Mouse (Mus musculus) heart, embryonic 16.5 days (tissue): ENCODE measurements around the gene Neil3. TPM values are rescaled to one million over a fixed set of nuclear protein-coding genes. Genes with fewer than 3 reads are reported as not detected.

ENCODE experiments used
- ATAC-seq: fragments of 200-750 bp; cut with Nextera tagmentation; replicated peaks from 2 replicates; pipeline ENCODE4 v1.8.0; 2017; ENCODE audit warnings: moderate number of reproducible peaks; ENCODE audit not compliant: insufficient read depth, low FRiP score; ENCODE audit errors: extremely low read depth
- H3K27ac ChIP-seq: fragments of 300-500 bp; sonication (generic); 2 replicates; pipeline ENCODE4 v1.5.1; 2014; ENCODE audit warnings: mild to moderate bottlenecking, low read length, control low read depth, moderate library complexity
- H3K27me3 ChIP-seq: fragments of 300-500 bp; sonication (generic); 2 replicates; pipeline ENCODE4 v1.6.1; 2014; ENCODE audit warnings: low read length, mixed read lengths; ENCODE audit not compliant: control insufficient read depth, insufficient read depth
- H3K36me3 ChIP-seq: fragments of 300-500 bp; sonication (generic); 2 replicates; pipeline ENCODE4 v1.6.1; 2014; ENCODE audit not compliant: control insufficient read depth, insufficient read depth
- H3K4me1 ChIP-seq: fragments of 300-500 bp; sonication (generic); 2 replicates; pipeline ENCODE4 v1.6.1; 2014; ENCODE audit warnings: low read length, mixed read lengths; ENCODE audit not compliant: control insufficient read depth, insufficient read depth
- H3K4me2 ChIP-seq: fragments of 300-500 bp; sonication (generic); 2 replicates; pipeline ENCODE4 v1.6.1; 2014; ENCODE audit warnings: low read depth, mild to moderate bottlenecking, control low read depth, low read length
- H3K4me3 ChIP-seq: fragments of 300-500 bp; sonication (generic); 2 replicates; pipeline ENCODE4 v1.5.1; 2014; ENCODE audit warnings: mild to moderate bottlenecking, control low read depth, low read length
- H3K9ac ChIP-seq: fragments of 300-500 bp; sonication (generic); 2 replicates; pipeline ENCODE4 v1.6.1; 2014; ENCODE audit warnings: low read length, control low read depth
- H3K9me3 ChIP-seq: fragments of 300-500 bp; sonication (generic); replicated peaks from 2 replicates; pipeline ENCODE4 v1.6.1; 2016; ENCODE audit warnings: low read length; ENCODE audit not compliant: control insufficient read depth
- WGBS: fragments of 180-500 bp; shearing (Covaris S2); extraction: QIAGEN DNeasy Blood & Tissue Kit; methylation state at CpG from one replicate; pipeline ENCODE4 v1.1.7; 2014; 5-methylcytosine and 5-hydroxymethylcytosine counted together
- polyA plus RNA-seq: library from polyadenylated mRNA; unstranded; fragments of >200 nt; fragmentation: Nextera tagmentation; extraction: Ambion mirVana; gene quantifications from 2 replicates; pipeline ENCODE4 v1.2.1, GENCODE M21; 2015

Gene Neil3
- polyA plus RNA-seq = 23.9 and 26.4 TPM in 2 replicates

- Histone ChIP-seq H3K4me2 (peak within 1 kb of the TSS; percentile 87), H3K4me1 (peaks cover 13% of the 10 kb centered on the region), H3K4me3 (peak within 1 kb of the TSS; percentile 76), H3K9me3 (no peaks in the 10 kb centered on the region), H3K36me3 (no peaks in the 10 kb centered on the region), H3K9ac (peak within 1 kb of the TSS; percentile 75), H3K27ac (no peak within 1 kb of the TSS), H3K27me3 (no peaks in the 10 kb centered on the region)
- WGBS = 1% methylated on average over 26 of the region's 26 CpGs
- peak; percentile 99 for ATAC-seq
Measured at GRCm38 (mm10) chr8:53638495-53639171, at the start of gene Neil3. Gene Neil3 (minus strand): TSS chr8:53639065.

- peaks cover 4% of the 10 kb centered on the region for H3K9me3 ChIP-seq
- H3K4me2 ChIP-seq = no peak overlapping the region
- 30% methylated on average over 12 of the region's 12 CpGs for WGBS
- no peak for ATAC-seq
- no peaks in the 10 kb centered on the region for H3K36me3 ChIP-seq
- no peaks in the 10 kb centered on the region for H3K4me1 ChIP-seq
- H3K9ac ChIP-seq = no peak overlapping the region
- H3K27ac ChIP-seq = no peak overlapping the region
- no peak overlapping the region for H3K4me3 ChIP-seq
- no peaks in the 10 kb centered on the region for H3K27me3 ChIP-seq
Measured at GRCm38 (mm10) chr8:53680846-53681245, 42.0 kb upstream of the Neil3 start.

GRCm38 (mm10) chr8:53663946-53664345 is 25.1 kb upstream of the Neil3 start:
- 27% methylated on average over 4 of the region's 4 CpGs for WGBS
- no peaks in the 10 kb centered on the region for H3K27me3 ChIP-seq
- ATAC-seq = no peak

GRCm38 (mm10) chr8:53661436-53661835 is 22.6 kb upstream of the Neil3 start:
- no peaks in the 10 kb centered on the region for H3K36me3 ChIP-seq
- H3K9ac ChIP-seq = no peak overlapping the region
- ATAC-seq = no peak
- H3K4me3 ChIP-seq = no peak overlapping the region
- no peaks in the 10 kb centered on the region for H3K27me3 ChIP-seq
- no peak overlapping the region for H3K4me2 ChIP-seq
- H3K9me3 ChIP-seq = no peaks in the 10 kb centered on the region
- WGBS = 63% methylated on average over 3 of the region's 3 CpGs
- H3K4me1 ChIP-seq = no peaks in the 10 kb centered on the region
- no peak overlapping the region for H3K27ac ChIP-seq

More at GRCm38 (mm10) chr8:53663946-53664345, 25.1 kb upstream of the Neil3 start:
- H3K9ac ChIP-seq = no peak overlapping the region
- no peaks in the 10 kb centered on the region for H3K4me1 ChIP-seq
- no peak overlapping the region for H3K27ac ChIP-seq
- H3K36me3 ChIP-seq = no peaks in the 10 kb centered on the region
- H3K4me2 ChIP-seq = no peak overlapping the region
- H3K9me3 ChIP-seq = no peaks in the 10 kb centered on the region
- no peak overlapping the region for H3K4me3 ChIP-seq

- no peak for ATAC-seq
- no peak overlapping the region for H3K4me2 ChIP-seq
- WGBS = 75% methylated on average over 4 of the region's 4 CpGs
Measured at GRCm38 (mm10) chr8:53630618-53631017, 8.2 kb downstream of the Neil3 start.

GRCm38 (mm10) chr8:53628864-53629415 is 9.9 kb downstream of the Neil3 start:
- Histone ChIP-seq H3K27ac (no peak overlapping the region), H3K36me3 (0 out of 2 replicates have a peak, but pooled peaks cover 4% of the 10 kb centered on the region), H3K9ac (no peak overlapping the region), H3K9me3 (peaks cover 7% of the 10 kb centered on the region), H3K4me1 (no peaks in the 10 kb centered on the region), H3K4me2 (no peak overlapping the region), H3K4me3 (no peak overlapping the region), H3K27me3 (no peaks in the 10 kb centered on the region)
- no peak for ATAC-seq
- WGBS = 89% methylated on average over 4 of the region's 4 CpGs

More at GRCm38 (mm10) chr8:53630618-53631017, 8.2 kb downstream of the Neil3 start:
- H3K9me3 ChIP-seq = peaks cover 7% of the 10 kb centered on the region
- H3K36me3 ChIP-seq = 0 out of 2 replicates have a peak, but pooled peaks cover 4% of the 10 kb centered on the region
- no peak overlapping the region for H3K4me3 ChIP-seq
- H3K27me3 ChIP-seq = no peaks in the 10 kb centered on the region
- no peak overlapping the region for H3K27ac ChIP-seq
- no peaks in the 10 kb centered on the region for H3K4me1 ChIP-seq
- H3K9ac ChIP-seq = no peak overlapping the region

GRCm38 (mm10) chr8:53623425-53623824 is 15.4 kb downstream of the Neil3 start:
- no peak for ATAC-seq
- Histone ChIP-seq H3K27ac (no peak overlapping the region), H3K36me3 (peaks cover 6% of the 10 kb centered on the region; the same call in 1 of the 2 replicates), H3K4me3 (no peak overlapping the region), H3K9ac (no peak overlapping the region), H3K4me2 (no peak overlapping the region), H3K4me1 (no peaks in the 10 kb centered on the region), H3K9me3 (peaks cover 7% of the 10 kb centered on the region), H3K27me3 (no peaks in the 10 kb centered on the region)
- 80% methylated on average over 3 of the region's 3 CpGs for WGBS

- WGBS = 94% methylated on average over 3 of the region's 3 CpGs
- Histone ChIP-seq H3K4me2 (no peak overlapping the region), H3K9ac (no peak overlapping the region), H3K4me1 (no peaks in the 10 kb centered on the region), H3K4me3 (no peak overlapping the region), H3K9me3 (no peaks in the 10 kb centered on the region), H3K27ac (no peak overlapping the region), H3K27me3 (no peaks in the 10 kb centered on the region), H3K36me3 (peaks cover 2% of the 10 kb centered on the region; the same call in 1 of the 2 replicates)
- ATAC-seq = no peak
Measured at GRCm38 (mm10) chr8:53619196-53619595, 19.7 kb downstream of the Neil3 start.

GRCm38 (mm10) chr8:53614288-53614646 is 24.6 kb downstream of the Neil3 start:
- H3K4me2 ChIP-seq = no peak overlapping the region
- no peak for ATAC-seq
- H3K27ac ChIP-seq = no peak overlapping the region
- 87% methylated on average over 8 of the region's 8 CpGs for WGBS
- no peak overlapping the region for H3K4me3 ChIP-seq
- H3K36me3 ChIP-seq = no peaks in the 10 kb centered on the region
- no peaks in the 10 kb centered on the region for H3K4me1 ChIP-seq
- H3K27me3 ChIP-seq = no peaks in the 10 kb centered on the region
- H3K9ac ChIP-seq = no peak overlapping the region
- no peaks in the 10 kb centered on the region for H3K9me3 ChIP-seq
